Mouse (Mus musculus): Measurements from ENCODE around the gene Cln3.

Gene Cln3

GRCm38 (mm10) chr7:126607064-126607463, 21.4 kb upstream of the Cln3 start:
- POLR2A ChIA-PET: interaction anchor here in 3 of 4 experiments (0.8 to 4.0 kb wide), 7 partner anchors 17 to 132 kb away, joined by 3 to 25 read pairs (median 4); no protein-coding TSS in a partner anchor

GRCm38 (mm10) chr7:126606611-126607010, 21.0 kb upstream of the Cln3 start:
- ChIA-PET POLR2A (interaction anchor here in 3 of 4 experiments (0.8 to 4.0 kb wide), 7 partner anchors 18 to 132 kb away, joined by 3 to 25 read pairs (median 4); no protein-coding TSS in a partner anchor), CTCF (interaction anchor here in 2 of 4 experiments (0.6 to 2.0 kb wide), 3 partner anchors 19 to 30 kb away, joined by 3 to 7 read pairs (median 3); no protein-coding TSS in a partner anchor)

More at GRCm38 (mm10) chr7:126607064-126607463, 21.4 kb upstream of the Cln3 start:
- CTCF ChIA-PET: interaction anchor here in 3 of 4 experiments (0.6 to 2.0 kb wide), 4 partner anchors 19 to 769 kb away, joined by 3 to 7 read pairs (median 3); no protein-coding TSS in a partner anchor

DNA sequence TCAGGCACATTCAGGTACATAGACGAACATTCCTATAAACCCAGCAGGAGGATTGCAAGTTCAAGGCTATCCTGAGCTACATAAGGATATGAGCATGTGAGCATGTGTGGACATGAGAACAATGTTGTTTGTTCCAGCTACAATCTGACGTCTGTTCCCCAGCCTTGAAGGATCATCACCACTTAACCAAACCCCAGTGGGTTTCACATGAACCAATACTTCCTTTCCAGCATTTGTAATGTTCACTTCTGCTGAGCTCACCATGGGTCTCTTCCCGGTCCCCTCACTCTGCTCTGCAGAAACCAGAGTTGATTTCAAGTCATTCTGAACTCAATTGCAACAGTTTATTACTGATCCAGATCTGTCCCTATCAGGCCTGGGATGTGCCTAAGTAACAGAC, 17.0 kb upstream of the Cln3 start:
- ChIA-PET POLR2A (interaction anchor here in 3 of 4 experiments (0.6 to 3.4 kb wide), 10 partner anchors 12 to 89 kb away, joined by 3 to 12 read pairs (median 4); partner anchors contain the start of genes Apobr (in 1 of the 3), Cln3 (in 1 of the 3) and Eif3c (in 1 of the 3)), CTCF (interaction anchor here in 2 of 4 experiments (0.7 to 2.6 kb wide), 4 partner anchors 13 to 62 kb away, joined by 3 to 6 read pairs (median 4); no protein-coding TSS in a partner anchor)

GRCm38 (mm10) chr7:126601896-126602295, 16.3 kb upstream of the Cln3 start:
- CTCF ChIA-PET: interaction anchor here in 3 of 4 experiments (0.7 to 2.6 kb wide), 6 partner anchors 14 to 159 kb away, joined by 3 to 12 read pairs (median 4); no protein-coding TSS in a partner anchor

DNA sequence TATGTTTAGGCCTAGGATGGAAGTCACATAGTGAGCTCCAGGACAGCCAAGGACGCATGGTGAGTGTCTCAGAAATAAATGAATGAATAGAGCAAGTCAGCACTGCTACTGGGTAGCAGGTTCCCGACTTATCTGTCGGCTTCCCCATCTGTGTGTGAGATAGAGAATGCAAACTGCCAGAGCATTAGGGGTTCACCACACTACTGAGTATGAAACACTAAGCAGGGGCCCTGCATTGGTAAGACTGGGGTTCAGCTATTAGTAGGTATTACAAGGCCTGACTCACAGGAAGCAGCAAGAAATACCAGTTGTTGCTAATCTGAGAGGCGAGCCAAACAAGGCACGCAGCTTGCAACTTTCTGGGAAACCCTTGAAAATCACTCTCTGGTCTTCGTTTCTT, 13.3 kb upstream of the Cln3 start:
- ChIA-PET POLR2A (interaction anchor here in 3 of 4 experiments (0.6 to 1.1 kb wide), 3 partner anchors 11 to 51 kb away, joined by 3 to 5 read pairs (median 4); no protein-coding TSS in a partner anchor), CTCF (no interaction called here)

More at GRCm38 (mm10) chr7:126601896-126602295, 16.3 kb upstream of the Cln3 start:
- POLR2A ChIA-PET: interaction anchor here in 3 of 4 experiments (0.7 to 3.4 kb wide), 11 partner anchors 13 to 311 kb away, joined by 3 to 12 read pairs (median 5); partner anchors contain the start of genes Apobr (in 1 of the 3), Cln3 (in 1 of the 3) and Eif3c (in 1 of the 3)

DNA sequence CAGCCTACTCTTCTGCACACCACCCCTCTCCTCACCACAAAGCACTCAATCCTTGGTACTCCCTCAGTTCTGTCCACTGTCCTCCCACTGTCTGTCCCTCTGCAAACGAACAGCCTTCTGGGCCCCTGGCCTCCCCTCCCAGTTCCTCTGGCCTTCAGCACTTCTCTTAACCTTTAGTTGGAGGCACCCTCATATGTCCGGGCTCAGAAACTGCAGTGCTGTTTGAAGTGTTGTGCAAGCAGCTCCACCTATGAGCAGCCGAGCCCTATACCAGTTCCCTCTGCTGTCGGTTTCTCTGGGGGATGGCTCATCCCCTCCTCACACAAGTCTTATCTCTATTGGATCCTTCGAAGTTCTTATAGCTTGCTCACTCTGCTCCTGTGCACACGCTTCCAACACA, 10.8 kb upstream of the Cln3 start:
- POLR2A ChIA-PET: interaction anchor here in 2 of 4 experiments (0.8 to 3.8 kb wide), 3 partner anchors 9 to 13 kb away, joined by 3 to 9 read pairs (median 4); partner anchors contain the start of genes Apobr (in 1 of the 2) and Cln3 (in 1 of the 2)
- CTCF ChIA-PET: interaction anchor here in 3 of 4 experiments (0.6 to 1.7 kb wide), 5 partner anchors 8 to 157 kb away, joined by 3 to 4 read pairs (median 4); no protein-coding TSS in a partner anchor

GRCm38 (mm10) chr7:126595890-126596289, 10.3 kb upstream of the Cln3 start:
- POLR2A ChIA-PET: interaction anchor here in 3 of 4 experiments (0.9 to 3.8 kb wide), 4 partner anchors 8 to 30 kb away, joined by 3 to 9 read pairs (median 4); partner anchors contain the start of genes Apobr (in 1 of the 3) and Cln3 (in 1 of the 3)
- CTCF ChIA-PET: interaction anchor here in 2 of 4 experiments (0.7 to 1.4 kb wide), 3 partner anchors 8 to 154 kb away, joined by 3 read pairs; no protein-coding TSS in a partner anchor

- CTCF ChIA-PET: no interaction called here
These were observed 9.4 kb upstream of the Cln3 start, which contains the start of gene Il27 for GRCm38 (mm10) chr7:126594862-126595561. Il27 (minus strand) TSS chr7:126594941.

GRCm38 (mm10) chr7:126587779-126588178, 2.2 kb upstream of the Cln3 start:
- CTCF ChIA-PET: interaction anchor here (0.6 to 3.5 kb wide), 59 partner anchors 9 to 619 kb away, joined by 3 to 45 read pairs (median 4); partner anchors contain the start of genes Sgf29 (in 3 of the 4), Bola2 (in 2 of the 4), Eif3c (in 2 of the 4) and Sez6l2 (in 1 of the 4)
- POLR2A ChIA-PET: interaction anchor here (0.6 to 3.6 kb wide), 55 partner anchors 8 to 973 kb away, joined by 3 to 20 read pairs (median 6); partner anchors contain the start of genes Sgf29 (in 2 of the 4), Sh2b1 (in 2 of the 4) and Eif3c (in 1 of the 4)

More at GRCm38 (mm10) chr7:126594862-126595561, 9.4 kb upstream of the Cln3 start, which contains the start of gene Il27:
- POLR2A ChIA-PET: interaction anchor here in 2 of 4 experiments (0.9 to 3.8 kb wide), 4 partner anchors 10 to 31 kb away, joined by 3 to 9 read pairs (median 6); partner anchors contain the start of genes Apobr (in 1 of the 2) and Cln3 (in 1 of the 2)

DNA sequence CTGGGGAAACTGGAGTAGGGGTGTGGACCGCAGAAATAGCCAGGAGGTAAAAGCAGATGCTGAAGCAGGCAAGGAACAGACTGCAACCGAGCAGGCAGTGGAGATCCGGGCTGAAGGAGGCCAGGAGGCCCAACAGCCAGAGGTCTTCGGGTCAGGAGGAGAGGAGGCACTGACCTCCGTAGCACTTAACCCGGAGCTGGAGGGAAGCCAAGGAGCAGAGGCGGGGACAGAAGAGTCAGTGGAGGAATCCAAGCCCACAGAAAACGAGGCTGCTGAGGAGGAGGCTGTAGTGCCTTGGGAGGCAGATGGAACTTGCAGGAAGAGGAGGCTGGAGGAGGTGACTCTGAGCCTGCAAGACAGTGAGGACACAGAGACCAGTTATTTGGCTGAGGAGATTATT, 1.2 kb upstream of the Cln3 start:
- CTCF ChIA-PET: interaction anchor here (0.5 to 3.5 kb wide), 23 partner anchors 8 to 363 kb away, joined by 3 to 45 read pairs (median 7); partner anchors contain the start of genes Bola2 (in 2 of the 4), Eif3c (in 2 of the 4) and Sez6l2 (in 1 of the 4)
- POLR2A ChIA-PET: interaction anchor here in 3 of 4 experiments (0.5 to 3.6 kb wide), 19 partner anchors 8 to 159 kb away, joined by 3 to 20 read pairs (median 8); partner anchors contain the start of genes Eif3c (in 1 of the 3) and Sh2b1 (in 1 of the 3)

DNA sequence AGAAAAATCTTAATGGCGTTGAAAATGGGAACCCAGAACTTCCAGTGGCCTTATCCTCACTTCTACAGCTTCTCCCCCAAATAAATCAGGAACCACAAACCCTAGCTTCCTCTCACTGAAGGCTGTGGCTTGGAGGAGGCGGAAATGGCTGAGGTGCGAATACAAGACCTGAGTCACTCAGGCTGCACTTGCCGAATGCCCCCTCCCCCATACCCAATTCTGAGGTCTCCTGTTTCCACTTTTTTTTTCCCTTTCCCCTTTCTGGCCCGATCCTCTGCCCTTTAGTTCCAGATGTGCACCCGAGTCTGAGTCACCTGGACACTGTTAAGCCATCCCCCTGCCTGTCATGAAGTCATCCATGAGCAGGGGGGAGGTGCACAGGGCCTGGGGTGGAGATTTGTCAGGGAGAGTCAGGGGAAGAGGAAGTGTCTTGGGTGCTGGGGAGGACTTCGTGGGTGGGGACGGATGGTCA, 1.1 kb downstream of the Cln3 start, which contains the start of gene Apobr:
TSS of gene Apobr (plus strand) at position 437 of the 472 bp plus-strand sequence.
- POLR2A ChIA-PET: interaction anchor here in 3 of 4 experiments (0.7 to 5.5 kb wide), 44 partner anchors 10 to 612 kb away, joined by 3 to 50 read pairs (median 6); partner anchors contain the start of genes Eif3c (in 2 of the 3), Sgf29 (in 2 of the 3), Sh2b1 (in 2 of the 3) and Bola2 (in 1 of the 3)
- CTCF ChIA-PET: interaction anchor here in 3 of 4 experiments (0.5 to 0.6 kb wide), 3 partner anchors 20 to 636 kb away, joined by 3 to 4 read pairs (median 3); no protein-coding TSS in a partner anchor

DNA sequence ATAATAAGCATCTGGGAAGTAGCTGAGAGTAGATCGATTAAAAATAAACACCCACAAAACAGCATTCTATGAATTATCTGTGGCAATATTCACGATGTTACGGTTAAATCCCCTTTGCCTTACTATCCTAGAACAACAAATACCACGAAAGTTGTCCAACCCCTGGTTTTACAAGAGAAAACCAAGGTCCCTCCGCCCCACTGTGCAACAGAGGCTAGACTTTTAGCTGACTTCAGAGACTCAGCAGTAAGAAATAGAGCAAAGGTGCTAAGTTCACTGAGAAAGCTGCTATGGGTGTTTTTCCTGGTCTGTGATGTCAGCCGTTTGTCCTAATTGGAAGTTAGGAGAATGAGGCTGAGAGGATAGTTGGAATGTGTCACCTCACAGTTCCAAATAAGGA, 1.9 kb downstream of the Cln3 start:
- ChIA-PET POLR2A (interaction anchor here in 3 of 4 experiments (0.5 to 5.5 kb wide), 70 partner anchors 10 to 592 kb away, joined by 3 to 50 read pairs (median 5); partner anchors contain the start of genes Eif3c (in 3 of the 3), Sgf29 (in 3 of the 3), Sh2b1 (in 3 of the 3) and Bola2 (in 1 of the 3)), CTCF (interaction anchor here (0.5 to 1.4 kb wide), 9 partner anchors 12 to 110 kb away, joined by 3 to 6 read pairs (median 3); partner anchors contain the start of gene Sgf29 (in 1 of the 4))

- POLR2A ChIA-PET: interaction anchor here (0.5 to 5.5 kb wide), 85 partner anchors 9 to 592 kb away, joined by 3 to 50 read pairs (median 5); partner anchors contain the start of genes Eif3c (in 4 of the 4), Sgf29 (in 3 of the 4), Sh2b1 (in 3 of the 4) and Bola2 (in 1 of the 4)
These were observed 2.3 kb downstream of the Cln3 start for GRCm38 (mm10) chr7:126583251-126583709.

DNA sequence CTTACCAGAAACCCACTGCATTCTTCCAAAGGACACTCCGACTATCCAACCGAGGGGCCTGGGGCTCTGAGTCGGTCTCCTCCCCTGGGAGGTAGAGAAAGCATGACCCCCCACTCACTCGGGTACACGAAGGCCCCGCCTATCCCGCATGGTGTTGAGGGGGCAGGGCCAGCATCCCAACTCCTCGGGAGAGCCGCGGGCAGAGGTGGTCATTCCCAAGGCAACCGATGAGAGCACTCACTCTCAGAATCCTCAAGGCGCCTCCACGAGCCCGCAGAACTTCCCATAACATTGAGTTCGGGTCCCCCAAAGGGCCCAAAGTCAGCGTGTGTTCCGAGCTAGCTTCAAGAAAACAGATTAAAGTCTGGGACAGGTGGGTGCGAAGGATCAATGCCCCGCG, 2.9 kb downstream of the Cln3 start:
- ChIA-PET CTCF (interaction anchor here in 3 of 4 experiments (0.6 to 1.4 kb wide), 6 partner anchors 41 to 122 kb away, joined by 3 to 4 read pairs (median 3); partner anchors contain the start of gene Sgf29 (in 1 of the 3)), POLR2A (interaction anchor here (0.5 to 5.5 kb wide), 76 partner anchors 9 to 434 kb away, joined by 3 to 50 read pairs (median 5); partner anchors contain the start of genes Eif3c (in 4 of the 4), Sgf29 (in 3 of the 4), Sh2b1 (in 3 of the 4) and Pagr1a (in 1 of the 4))

More at GRCm38 (mm10) chr7:126583251-126583709, 2.3 kb downstream of the Cln3 start:
- CTCF ChIA-PET: interaction anchor here (0.5 to 1.4 kb wide), 10 partner anchors 13 to 121 kb away, joined by 3 to 6 read pairs (median 3); partner anchors contain the start of gene Sgf29 (in 1 of the 4)

GRCm38 (mm10) chr7:126581661-126582060, 4.0 kb downstream of the Cln3 start:
- POLR2A ChIA-PET: interaction anchor here in 2 of 4 experiments (1.0 to 5.5 kb wide), 7 partner anchors 16 to 113 kb away, joined by 3 to 42 read pairs (median 3); partner anchors contain the start of genes Eif3c (in 2 of the 2) and Sh2b1 (in 1 of the 2)
- CTCF ChIA-PET: interaction anchor here in 1 of 4 experiments (0.7 kb wide), 1 partner anchor 73 kb away, joined by 3 read pairs; no protein-coding TSS in a partner anchor

DNA sequence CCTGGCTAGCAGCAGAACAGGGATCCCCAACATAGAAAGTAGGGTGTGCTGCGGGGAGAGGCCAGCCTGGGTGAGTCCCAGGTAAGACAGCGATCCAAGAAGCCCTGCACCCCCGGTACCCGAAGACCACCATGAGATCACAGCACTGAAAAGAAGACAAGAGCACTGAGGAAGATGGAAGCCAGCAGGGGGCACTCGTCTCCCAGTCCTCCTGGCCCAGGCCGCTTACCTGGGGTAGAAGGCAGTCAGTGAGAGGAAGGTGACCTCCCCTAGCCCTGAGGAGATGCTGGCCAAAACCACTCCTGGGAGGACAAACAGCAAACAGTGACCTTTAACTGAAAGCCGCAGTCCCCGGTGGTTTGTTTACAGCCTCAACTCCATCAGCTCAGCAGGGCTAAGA, 6.4 kb downstream of the Cln3 start:
- CTCF ChIA-PET: interaction anchor here (0.6 to 5.3 kb wide), 36 partner anchors 8 to 1755 kb away, joined by 3 to 45 read pairs (median 3); partner anchors contain the start of gene Eif3c (in 1 of the 4)
- POLR2A ChIA-PET: interaction anchor here in 3 of 4 experiments (0.5 to 5.5 kb wide), 20 partner anchors 8 to 1972 kb away, joined by 3 to 55 read pairs (median 4); partner anchors contain the start of genes Eif3c (in 2 of the 3), Sh2b1 (in 2 of the 3) and Sgf29 (in 1 of the 3)
